Mouse (Mus musculus) heart, postnatal 0 days (tissue): ENCODE measurements around the gene Gadd45a. TPM values are rescaled to one million over a fixed set of nuclear protein-coding genes. Genes with fewer than 3 reads are reported as not detected.

Source experiments
- ATAC-seq: fragments of 200-750 bp; cut with Nextera tagmentation; 2 replicates; pipeline ENCODE4 v1.8.0; 2017; ENCODE audit warnings: low read depth, moderate number of reproducible peaks, moderate library complexity; ENCODE audit not compliant: insufficient read depth
- DNase-seq: peaks from one replicate; pipeline ENCODE4 v3.0.0-alpha.2; 2016; ENCODE audit warnings: low spot score
- H3K27ac ChIP-seq: fragments of 300-500 bp; sonication (generic); 2 replicates; pipeline ENCODE4 v1.5.1; 2014; ENCODE audit warnings: low read depth, mild to moderate bottlenecking
- H3K27me3 ChIP-seq: fragments of 300-500 bp; sonication (generic); 2 replicates; pipeline ENCODE4 v1.6.1; 2014; ENCODE audit warnings: low read length, mixed read lengths; ENCODE audit not compliant: control insufficient read depth, insufficient read depth
- H3K36me3 ChIP-seq: fragments of 300-500 bp; sonication (generic); replicated peaks from 2 replicates; pipeline ENCODE4 v1.6.1; 2014; ENCODE audit warnings: low read length, mixed read lengths; ENCODE audit not compliant: control insufficient read depth, insufficient read depth
- H3K4me1 ChIP-seq: fragments of 300-500 bp; sonication (generic); 2 replicates; pipeline ENCODE4 v1.6.1; 2014; ENCODE audit warnings: antibody characterized with exemption; ENCODE audit not compliant: control insufficient read depth, insufficient read depth
- H3K4me2 ChIP-seq: fragments of 300-500 bp; sonication (generic); 2 replicates; pipeline ENCODE4 v1.6.1; 2014; ENCODE audit warnings: low read depth, mild to moderate bottlenecking, low read length, moderate library complexity
- H3K4me3 ChIP-seq: fragments of 300-500 bp; sonication (generic); 2 replicates; pipeline ENCODE4 v1.5.1; 2014; ENCODE audit warnings: low read depth, low read length
- H3K9ac ChIP-seq: fragments of 300-500 bp; sonication (generic); replicated peaks from 2 replicates; pipeline ENCODE4 v1.6.1; 2014; ENCODE audit warnings: low read depth, low read length, mixed read lengths
- H3K9me3 ChIP-seq: fragments of 300-500 bp; sonication (generic); replicated peaks from 2 replicates; pipeline ENCODE4 v1.6.1; 2016; ENCODE audit warnings: low read length; ENCODE audit not compliant: control insufficient read depth
- CTCF ChIP-seq: IDR thresholded peaks from 2 replicates; pipeline ENCODE4 v1.5.1; 2016; ENCODE audit warnings: antibody characterized with exemption, control low read depth, low read depth
- EP300 ChIP-seq: IDR thresholded peaks from 2 replicates; pipeline ENCODE4 v1.6.1; 2016; ENCODE audit warnings: antibody characterized with exemption, low read depth
- WGBS: fragments of 180-500 bp; shearing (Covaris S2); extraction: QIAGEN DNeasy Blood & Tissue Kit; methylation state at CpG from one replicate; pipeline ENCODE4 v1.1.7; 2014; 5-methylcytosine and 5-hydroxymethylcytosine counted together
- polyA plus RNA-seq: library from polyadenylated mRNA; unstranded; fragments of >200 nt; fragmentation: Nextera tagmentation; extraction: Ambion mirVana; gene quantifications from 2 replicates; pipeline ENCODE4 v1.2.1, GENCODE M21; 2015
- total RNA-seq: library from RNA; depleted of rRNA; stranded (reverse); fragments of >200 nt; gene quantifications from 2 replicates; pipeline ENCODE4 v1.2.3, GENCODE M21; 2014; ENCODE audit warnings: low replicate concordance

The Gadd45a gene
- total and polyA plus RNA-seq, 2 experiments from 2014 or later, result 13.2 to 14.5 TPM

- Histone ChIP-seq H3K27me3 (no peaks in the 10 kb centered on the region), H3K4me2 (no peak overlapping the region), H3K36me3 (no peaks in the 10 kb centered on the region), H3K27ac (no peak overlapping the region), H3K4me1 (peaks cover 10% of the 10 kb centered on the region), H3K9me3 (no peaks in the 10 kb centered on the region), H3K4me3 (no peak overlapping the region), H3K9ac (no peak overlapping the region)
- WGBS, result 90% methylated on average over 1 of the region's 1 CpGs
- ATAC-seq (no peak), DNase-seq (no peak)
- TF ChIP-seq EP300, result no peak
- TF ChIP-seq CTCF, result no peak
These were observed 41.4 kb downstream of the Gadd45a start for GRCm38 (mm10) chr6:66995825-66996224.

GRCm38 (mm10) chr6:66994981-66995380 lies 42.3 kb downstream of the Gadd45a start:
- no peak for DNase-seq
- no peaks in the 10 kb centered on the region for H3K36me3 ChIP-seq
- no peak overlapping the region for H3K27ac ChIP-seq
- H3K9me3 ChIP-seq, result no peaks in the 10 kb centered on the region
- no peak overlapping the region for H3K9ac ChIP-seq
- 91% methylated on average over 7 of the region's 8 CpGs for WGBS
- H3K4me1 ChIP-seq, result peaks cover 10% of the 10 kb centered on the region
- H3K27me3 ChIP-seq, result no peaks in the 10 kb centered on the region
- H3K4me3 ChIP-seq, result no peak overlapping the region
- TF ChIP-seq CTCF (no peak), EP300 (no peak)
- no peak for ATAC-seq
- no peak overlapping the region for H3K4me2 ChIP-seq

DNA sequence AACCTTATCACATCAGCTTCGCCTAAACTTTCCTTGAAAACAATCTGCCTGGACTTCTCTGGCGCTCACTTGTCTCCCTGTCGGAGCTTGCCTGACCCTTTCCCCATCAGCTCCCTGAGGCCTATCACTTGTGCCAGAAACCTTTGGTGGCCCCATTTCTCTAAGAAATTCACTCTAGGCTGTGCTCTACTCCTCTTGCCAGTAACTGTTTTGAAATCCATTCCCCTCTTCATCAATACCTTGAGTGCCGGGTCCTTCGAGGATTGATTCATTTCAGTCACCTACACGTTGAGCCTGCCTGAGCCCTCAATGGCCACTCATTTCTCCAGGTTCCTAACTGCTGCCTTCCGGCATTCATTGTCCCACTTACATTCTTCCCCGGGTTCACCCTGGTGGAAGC lies 44.5 kb downstream of the Gadd45a start:
- Histone ChIP-seq H3K4me1 (peaks cover 10% of the 10 kb centered on the region), H3K9ac (no peak overlapping the region), H3K36me3 (no peaks in the 10 kb centered on the region), H3K27ac (no peak overlapping the region), H3K4me2 (no peak overlapping the region), H3K4me3 (no peak overlapping the region), H3K27me3 (no peaks in the 10 kb centered on the region), H3K9me3 (no peaks in the 10 kb centered on the region)
- DNase-seq (no peak), ATAC-seq (no peak)
- 73% methylated on average over 8 of the region's 8 CpGs for WGBS
- TF ChIP-seq CTCF (no peak), EP300 (no peak)

GRCm38 (mm10) chr6:66992232-66992631 lies 45.0 kb downstream of the Gadd45a start:
- Histone ChIP-seq H3K4me3 (no peak overlapping the region), H3K9me3 (no peaks in the 10 kb centered on the region), H3K4me2 (no peak overlapping the region), H3K27me3 (no peaks in the 10 kb centered on the region), H3K4me1 (peaks cover 10% of the 10 kb centered on the region), H3K36me3 (no peaks in the 10 kb centered on the region), H3K27ac (no peak overlapping the region), H3K9ac (no peak overlapping the region)
- ATAC-seq (no peak), DNase-seq (no peak)
- no peak for TF ChIP-seq CTCF
- TF ChIP-seq EP300, result no peak
- WGBS, result 33% methylated on average over 9 of the region's 9 CpGs

- Histone ChIP-seq H3K9ac (no peak overlapping the region), H3K27ac (no peak overlapping the region), H3K9me3 (no peaks in the 10 kb centered on the region), H3K4me2 (no peak overlapping the region), H3K4me1 (peaks cover 13% of the 10 kb centered on the region), H3K36me3 (no peaks in the 10 kb centered on the region), H3K4me3 (no peak overlapping the region), H3K27me3 (no peaks in the 10 kb centered on the region)
- WGBS, result 62% methylated on average over 3 of the region's 3 CpGs
- TF ChIP-seq EP300, result no peak
- TF ChIP-seq CTCF, result no peak
- ATAC-seq, result no peak
- no peak for DNase-seq
These were observed 47.7 kb downstream of the Gadd45a start for GRCm38 (mm10) chr6:66989518-66989917.

DNA sequence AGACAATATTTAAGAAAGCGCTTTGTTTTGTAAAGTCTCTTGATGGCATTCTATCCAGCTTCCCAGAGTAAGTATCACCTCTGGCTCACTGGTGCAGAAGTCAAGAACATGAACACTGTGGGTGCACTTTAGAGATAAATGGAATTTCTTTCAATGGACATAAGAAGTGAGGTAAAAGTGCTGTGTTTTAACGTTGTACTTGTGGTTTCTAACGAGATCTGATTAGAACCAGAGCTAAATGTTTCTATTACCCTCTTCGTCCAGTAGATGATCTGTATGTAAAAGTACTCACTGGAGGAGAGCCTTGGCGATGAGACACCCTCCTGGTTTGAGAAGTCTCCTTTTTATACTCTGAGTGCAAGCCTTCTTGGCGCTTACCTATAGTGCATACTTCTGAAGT lies 48.2 kb downstream of the Gadd45a start:
- Histone ChIP-seq H3K36me3 (no peaks in the 10 kb centered on the region), H3K27ac (no peak overlapping the region), H3K27me3 (no peaks in the 10 kb centered on the region), H3K9me3 (no peaks in the 10 kb centered on the region), H3K4me3 (no peak overlapping the region), H3K4me1 (peaks cover 13% of the 10 kb centered on the region), H3K4me2 (no peak overlapping the region), H3K9ac (no peak overlapping the region)
- DNase-seq, result no peak
- no peak for ATAC-seq
- TF ChIP-seq CTCF, result no peak
- TF ChIP-seq EP300, result no peak
- 81% methylated on average over 6 of the region's 6 CpGs for WGBS
